Mouse (Mus musculus) adrenal gland, postnatal 36 days (tissue): Measurements from ENCODE around the gene Ccdc33. TPM values are rescaled to one million over a fixed set of nuclear protein-coding genes. Genes with fewer than 3 reads are reported as not detected.

ENCODE experiments used
- DNase-seq, 2 experiments: peaks; one replicate each; pipeline ENCODE4 v3.0.0; 2021; ENCODE audit warnings: mixed read lengths in 1 of 2
- total RNA-seq, 2 experiments: library from RNA; stranded (reverse); gene quantifications; 2 replicates each; pipeline ENCODE4 v1.2.3; 2021

Ccdc33 gene
- total RNA-seq, 2 experiments from 2014 or later: 0.99 TPM; not detected in 1

DNA sequence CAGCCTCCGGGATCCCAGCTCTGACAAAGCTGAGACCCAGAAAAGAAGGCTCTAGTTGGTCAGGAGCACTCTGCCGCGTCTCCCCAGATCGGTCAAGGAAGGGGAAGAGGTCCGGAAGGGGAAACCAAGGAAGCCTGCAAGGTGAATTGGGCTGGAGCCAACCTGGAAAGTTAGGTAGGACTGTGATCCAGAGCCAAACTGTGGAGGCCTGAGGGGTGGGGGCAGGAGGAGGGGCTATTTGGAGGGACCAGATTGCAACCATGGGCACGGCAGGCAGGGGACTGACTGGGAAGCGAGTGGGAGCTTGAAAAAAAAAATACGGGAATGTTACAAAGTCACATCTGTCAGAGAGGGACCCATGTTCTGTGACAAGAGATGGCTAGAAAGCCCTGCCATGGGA is 10.9 kb upstream of the Ccdc33 start:
- no peak for DNase-seq

DNA sequence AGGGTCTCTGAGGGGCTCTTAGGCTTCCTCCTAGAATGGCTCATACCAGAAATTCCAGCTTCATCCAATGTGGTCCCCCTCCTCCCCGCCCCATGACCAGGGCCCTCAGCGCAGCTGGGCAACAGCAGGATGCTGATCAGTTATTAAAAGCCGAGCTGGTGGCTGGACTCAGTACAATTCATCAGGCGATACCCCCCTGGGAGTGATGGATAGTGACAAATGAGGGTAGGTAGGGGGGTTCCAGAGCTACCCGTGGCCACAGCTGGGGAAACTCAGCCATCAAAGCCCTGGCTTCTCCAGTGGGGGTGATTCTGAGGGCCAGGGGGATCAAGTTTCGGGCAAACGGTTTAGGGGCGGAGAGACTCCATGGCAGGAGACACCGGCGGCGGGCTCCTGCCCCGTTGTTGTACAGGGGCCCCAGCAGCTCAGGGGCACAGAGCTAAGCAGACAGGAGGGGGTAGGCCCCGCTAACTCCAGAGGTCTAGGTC is 10.3 kb upstream of the Ccdc33 start:
- DNase-seq: no peak

DNA sequence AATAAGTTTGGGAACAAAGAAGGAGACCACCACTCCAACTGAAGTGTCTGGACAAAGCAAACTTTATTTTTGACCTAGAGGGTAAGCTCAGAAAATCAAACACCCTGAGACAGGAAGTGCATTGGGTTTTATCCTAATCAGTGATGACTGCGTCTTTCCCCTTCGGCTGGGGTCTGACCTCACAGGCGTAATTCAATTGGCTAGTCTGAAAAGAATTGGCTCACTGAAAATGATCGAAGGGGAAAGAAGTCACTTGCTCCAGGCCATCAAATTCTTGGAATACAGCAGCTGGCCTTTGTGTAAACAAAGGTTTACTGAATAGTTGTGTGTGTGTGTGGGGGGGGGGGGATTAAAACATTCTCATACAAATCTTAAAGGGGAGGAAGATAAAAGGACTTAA is 7.2 kb upstream of the Ccdc33 start:
- DNase-seq: no peak

DNA sequence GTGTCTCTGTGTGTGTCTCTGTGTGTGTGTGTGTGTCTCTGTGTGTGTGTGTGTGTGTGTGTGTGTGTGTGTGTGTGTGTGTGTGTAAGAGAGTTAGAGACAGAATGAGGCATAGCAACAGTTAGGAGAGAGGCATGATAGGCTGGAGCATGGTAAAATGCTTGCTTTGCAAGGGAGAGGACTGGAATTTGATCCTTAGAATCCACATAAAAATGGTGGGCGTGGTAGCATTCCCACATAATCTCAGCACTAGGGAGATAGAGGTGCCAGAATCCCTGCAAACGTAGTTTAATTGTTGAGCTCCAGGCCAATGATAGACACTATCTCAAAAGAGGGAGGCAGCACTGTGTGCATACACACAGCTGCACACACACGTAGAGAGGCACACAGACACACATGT is 6.5 kb upstream of the Ccdc33 start:
- no peak for DNase-seq

DNA sequence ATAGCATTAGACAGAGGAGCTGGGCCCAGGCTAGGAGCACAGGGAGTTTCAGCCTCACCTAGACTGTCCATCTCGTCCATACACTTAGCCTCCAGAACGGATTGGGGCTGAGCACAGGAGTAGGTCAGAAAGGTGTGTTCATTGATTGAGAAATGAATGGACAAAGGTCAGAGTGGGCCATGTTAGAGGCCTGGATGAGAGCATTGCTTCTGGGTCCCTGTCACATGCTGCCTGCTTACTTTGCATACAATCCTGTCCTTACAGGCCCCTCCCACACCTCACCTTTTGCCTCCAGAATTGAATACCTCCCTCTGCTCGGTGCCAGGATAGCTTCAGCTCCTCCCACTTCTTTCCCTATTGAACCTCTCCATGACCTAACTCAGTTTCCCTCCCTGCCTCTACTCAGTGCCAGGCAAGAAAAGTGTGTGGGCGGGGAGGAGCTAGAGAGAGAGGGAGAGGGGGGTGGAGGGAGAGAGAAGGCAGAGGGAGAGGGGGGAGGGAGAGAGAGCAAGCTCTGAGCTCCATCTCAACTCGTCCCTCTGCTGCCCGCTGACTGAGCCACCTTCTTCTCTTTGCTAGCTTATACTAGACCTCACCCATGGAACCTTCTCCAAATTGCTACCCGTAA is 2.5 kb downstream of the Ccdc33 start:
- no peak for DNase-seq

DNA sequence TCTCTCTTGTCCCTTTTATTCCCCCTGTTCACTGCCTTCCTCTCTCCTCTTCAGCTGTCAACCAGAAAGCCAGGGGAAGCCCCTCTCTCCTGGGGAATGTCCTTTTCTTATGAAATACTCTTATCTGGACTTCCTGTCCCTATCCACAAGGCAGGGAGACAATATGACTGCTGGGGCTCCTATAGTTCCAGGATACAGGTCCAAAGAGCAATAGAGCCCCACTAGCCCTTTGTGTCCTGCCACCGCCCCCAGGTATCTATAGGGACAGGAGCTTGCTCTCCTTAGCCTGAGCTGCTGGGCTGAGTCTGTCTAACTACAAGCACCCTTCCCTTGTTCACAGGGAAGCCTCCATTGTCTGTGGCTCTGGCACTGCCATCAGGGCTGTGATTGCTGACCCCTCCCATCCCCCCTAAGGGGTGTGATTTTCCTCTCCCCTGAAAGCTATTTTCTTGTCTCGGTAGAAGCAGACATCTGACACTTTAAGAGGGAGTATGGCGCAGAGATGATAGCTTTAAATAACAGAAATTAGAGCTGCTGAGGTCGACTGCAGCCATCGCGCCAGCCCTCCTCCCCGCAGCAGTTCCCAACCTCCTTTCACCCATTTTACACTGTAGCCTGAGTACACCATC is 3.2 kb downstream of the Ccdc33 start:
- no peak for DNase-seq

DNA sequence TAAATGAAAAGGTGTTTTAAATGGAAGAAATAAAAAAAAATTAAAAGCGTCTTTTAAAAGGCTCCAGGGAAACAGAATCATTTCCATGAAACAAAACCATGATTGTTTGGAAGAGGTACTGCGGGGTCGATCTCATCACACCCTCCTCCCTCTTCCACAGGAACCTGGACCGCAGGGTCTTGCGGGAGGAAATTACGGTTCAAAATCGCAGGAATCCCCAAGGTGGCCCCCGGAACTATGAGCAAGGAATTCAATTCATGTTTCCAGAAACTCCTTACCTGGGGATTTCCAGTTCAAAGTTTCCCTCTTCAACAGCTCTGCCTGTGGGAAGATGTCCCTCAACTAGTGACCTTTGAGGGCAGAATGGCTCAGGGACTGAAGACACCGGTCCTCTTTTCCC is 4.6 kb downstream of the Ccdc33 start:
- no peak for DNase-seq

DNA sequence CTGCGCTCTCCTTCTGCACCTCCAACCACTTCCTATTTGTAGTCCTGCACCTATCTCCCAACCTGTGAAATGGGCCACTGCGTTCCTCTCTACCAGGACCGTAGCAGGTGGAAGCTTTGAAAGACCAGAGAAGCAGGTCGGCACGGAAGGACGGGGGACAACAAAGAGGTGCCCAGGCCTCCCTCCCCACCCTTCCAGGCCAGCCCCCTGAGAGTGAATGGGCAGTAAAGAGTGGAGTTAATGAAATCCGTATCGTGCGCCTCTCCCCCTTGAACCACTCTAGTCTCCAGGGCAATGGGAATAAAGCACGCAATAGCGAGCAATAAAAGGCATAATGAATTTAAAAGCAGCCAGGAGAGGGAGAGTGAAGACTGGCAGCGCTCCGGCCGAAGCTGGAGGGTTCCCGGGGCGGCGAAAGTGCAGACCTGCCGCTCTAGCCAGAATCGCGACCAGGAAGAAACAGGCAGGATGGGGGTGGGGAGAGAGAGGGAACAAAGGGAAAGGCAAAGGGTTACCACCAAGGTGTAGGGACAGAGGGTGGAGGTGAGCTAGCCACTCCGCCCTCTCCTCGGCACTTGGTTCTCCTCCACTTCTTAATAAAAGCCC is 5.2 kb downstream of the Ccdc33 start:
- DNase-seq: no peak

DNA sequence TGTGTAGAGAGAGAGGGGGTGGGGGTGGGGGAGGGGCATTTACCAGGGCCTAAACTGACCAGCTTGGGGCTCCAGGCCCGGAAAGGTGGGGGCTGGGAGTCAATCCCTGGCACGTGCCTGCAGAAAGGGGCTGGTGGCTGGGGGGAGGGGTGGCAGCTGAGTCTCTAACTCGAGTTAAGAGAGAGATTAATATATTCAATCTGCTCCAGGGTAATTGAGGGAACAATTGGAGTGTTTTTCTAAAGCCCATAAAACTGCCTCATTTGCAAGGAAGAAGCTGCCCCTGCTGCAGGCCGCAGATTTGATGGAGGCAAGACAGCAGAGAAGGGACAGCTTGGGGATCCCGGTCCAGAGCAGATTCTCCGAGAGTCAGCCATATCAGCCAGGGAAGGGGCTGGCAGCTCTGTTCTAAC is 5.8 kb downstream of the Ccdc33 start:
- DNase-seq: no peak

DNA sequence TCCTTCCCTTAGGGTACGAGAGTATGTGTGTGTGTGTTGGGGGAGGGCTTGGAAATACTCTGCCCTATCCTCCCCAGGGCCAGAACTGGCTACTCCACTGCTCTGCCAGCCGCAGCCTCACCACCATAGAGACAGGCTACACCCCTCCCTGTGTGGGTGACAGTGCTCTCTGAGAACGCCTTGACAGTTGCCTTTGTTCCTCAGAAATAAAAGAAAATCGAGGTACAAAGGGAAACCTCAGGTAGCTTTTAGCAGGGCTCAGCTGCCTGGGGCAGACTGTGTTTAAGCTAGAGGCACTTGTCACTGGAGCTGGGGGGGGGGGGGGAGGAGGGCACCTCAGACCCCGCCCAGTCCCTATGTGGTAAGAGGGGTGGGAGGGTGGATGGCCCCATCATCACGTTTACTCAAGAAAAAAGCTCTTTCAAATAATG is 6.3 kb downstream of the Ccdc33 start:
- no peak for DNase-seq

DNA sequence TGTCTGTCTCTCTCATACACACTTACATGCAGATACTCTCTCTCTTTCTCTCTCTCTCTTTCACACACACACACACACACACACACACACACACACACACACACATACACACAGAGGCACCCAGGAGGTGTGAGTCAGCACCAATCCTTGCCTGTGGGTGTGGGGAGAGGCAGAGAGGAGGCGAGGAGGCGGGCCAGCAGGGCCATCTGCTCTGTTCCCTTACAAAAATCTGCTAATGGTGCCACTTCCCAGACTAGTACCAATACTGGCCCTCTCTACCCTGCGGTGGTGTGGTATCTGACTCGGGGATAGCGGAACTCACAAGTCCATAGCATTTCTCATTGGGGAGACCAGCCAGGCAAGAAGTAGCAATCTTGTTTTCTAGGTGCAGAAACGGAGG is 7.2 kb downstream of the Ccdc33 start:
- peak; percentile 54 to 68 for DNase-seq

DNA sequence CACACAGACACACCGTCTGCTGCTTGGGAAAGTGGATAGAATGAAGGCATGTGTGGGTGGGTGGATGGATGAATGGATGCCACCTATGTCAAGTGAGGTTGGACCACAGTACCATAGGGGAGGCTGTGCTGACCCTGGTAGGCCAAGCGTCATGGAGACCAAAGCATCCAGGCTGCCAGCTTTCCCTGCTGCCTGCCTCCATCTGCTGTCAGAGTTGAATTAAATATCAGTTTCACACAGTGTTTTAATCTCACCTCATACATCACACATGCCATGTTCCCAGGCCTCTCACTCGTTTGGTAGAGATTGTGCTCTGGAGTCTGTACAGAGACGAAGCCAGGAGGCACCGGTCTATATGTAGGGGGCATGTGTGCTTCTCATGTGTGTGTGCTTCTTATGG is 7.8 kb downstream of the Ccdc33 start:
- DNase-seq: no peak

DNA sequence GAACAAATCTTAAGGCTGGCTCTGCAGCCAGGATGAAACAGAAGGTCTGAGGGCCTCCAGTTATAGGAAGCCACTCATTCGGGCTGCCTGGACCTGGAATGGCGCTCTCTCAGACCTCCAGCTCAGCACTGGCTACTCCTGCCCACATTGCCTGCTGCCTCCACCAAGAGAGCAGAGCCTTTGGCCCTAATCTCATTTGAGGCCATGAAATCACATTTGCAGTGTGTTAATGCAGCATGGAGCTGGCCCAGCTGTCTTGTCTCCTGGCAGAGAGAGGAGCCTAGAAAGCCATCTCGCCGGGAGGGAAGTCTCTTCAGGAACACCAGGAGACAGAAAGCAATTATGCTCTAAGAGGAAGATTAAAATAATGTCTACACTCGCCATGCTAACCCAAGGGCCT is 11.1 kb downstream of the Ccdc33 start:
- no peak for DNase-seq

DNA sequence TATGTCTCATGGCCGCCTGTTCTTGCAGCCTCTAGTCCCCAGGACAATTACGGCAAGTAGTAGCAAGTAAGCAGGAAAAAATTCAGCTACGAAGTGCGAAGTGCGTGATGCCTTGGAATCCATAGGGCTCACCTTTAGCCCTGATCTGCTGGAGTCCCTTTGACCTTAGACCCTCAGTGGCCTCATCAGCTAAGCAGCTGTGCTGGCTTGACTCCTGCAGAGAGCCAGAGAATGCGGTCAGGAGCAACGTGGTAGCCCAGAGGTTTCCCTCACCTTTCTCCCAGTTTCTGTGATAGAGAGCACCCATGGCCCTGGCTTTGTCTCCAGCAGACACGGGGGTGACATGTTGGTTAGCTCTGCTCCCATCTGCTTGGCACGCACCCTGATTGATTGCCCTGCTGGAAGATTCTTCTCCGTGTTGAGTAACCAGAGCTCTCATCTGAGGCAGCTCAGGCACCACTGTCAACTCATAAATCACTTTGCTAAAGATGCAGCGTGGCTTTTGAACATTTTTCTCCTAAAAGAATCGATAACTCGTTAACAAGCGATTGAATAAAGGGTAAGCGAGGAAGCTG is 12.9 kb downstream of the Ccdc33 start:
- peak; percentile 55 to 67 for DNase-seq

DNA sequence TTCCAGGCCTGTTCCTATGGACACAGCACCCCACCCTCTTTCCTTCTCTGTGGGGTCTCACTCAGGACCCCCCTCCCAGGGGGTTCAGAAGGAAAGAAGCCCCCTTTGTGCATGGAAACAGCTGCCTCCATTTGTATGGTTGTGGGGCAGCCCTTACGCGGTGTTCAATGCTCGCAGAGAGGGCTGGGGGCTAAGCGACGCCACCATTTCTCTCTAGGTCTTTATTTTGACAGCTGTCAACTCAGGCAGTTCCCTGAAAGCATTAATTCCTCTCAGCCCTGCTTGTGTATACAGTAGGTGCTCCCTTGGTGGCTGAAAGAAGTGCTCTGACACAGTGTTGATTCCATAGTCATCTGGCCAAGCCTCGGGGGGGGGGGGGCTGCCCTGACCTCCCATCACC is 15.0 kb downstream of the Ccdc33 start:
- DNase-seq: no peak

DNA sequence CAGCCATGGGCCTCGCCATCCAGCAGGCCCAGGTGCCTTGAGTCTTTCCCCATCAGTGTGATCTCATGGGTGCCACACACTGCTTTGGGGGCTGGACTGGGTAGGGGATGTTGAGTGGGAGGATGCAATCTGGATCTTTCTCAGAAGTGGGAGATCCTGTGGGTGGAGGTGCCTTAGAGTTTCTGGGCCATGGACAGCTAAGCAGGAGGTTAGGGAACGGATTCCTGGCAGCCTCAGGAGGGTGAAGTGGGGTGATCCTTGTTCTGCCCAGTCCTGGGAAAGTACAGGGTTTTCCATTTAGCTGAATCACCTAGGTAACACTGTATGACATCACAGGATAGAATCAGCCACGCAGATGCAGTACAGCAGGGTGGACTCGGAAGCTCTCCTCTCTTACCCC is 16.6 kb downstream of the Ccdc33 start:
- DNase-seq: no peak

DNA sequence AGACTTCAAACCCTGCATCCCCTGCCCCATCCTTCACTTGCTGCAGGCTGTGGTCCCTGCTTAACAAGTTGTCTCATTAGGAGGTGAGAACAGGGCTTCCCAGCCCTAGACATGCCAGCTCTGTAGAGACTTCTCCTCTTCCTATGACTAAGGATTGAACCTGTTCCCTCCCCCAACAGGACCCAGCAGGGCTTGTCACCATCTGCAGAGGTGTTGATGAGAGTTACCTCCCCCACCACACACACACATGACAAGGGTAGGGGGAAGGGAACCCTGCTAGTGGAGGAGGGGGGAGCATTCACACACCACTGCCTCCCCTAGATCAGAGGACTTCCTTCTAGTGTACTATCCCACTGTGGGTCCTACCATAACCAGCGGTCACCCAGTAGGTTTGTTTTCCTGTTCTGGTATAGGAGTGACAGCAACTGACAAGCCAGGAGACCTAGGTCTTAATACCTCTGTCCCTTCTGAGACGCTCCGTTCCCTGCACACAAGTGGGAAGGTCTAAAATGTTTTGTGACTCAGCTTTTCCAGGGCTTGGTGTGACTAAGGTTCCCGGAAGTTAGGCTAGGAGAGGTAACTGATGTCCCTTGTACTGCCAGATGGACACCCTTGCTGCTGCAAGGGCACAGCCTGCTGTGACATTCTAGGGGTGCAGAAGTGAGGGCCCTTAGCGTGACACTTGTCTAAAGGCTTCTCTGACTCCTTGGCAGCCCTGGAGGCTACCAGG is 18.6 kb downstream of the Ccdc33 start:
- peak; percentile 24 to 51 for DNase-seq

DNA sequence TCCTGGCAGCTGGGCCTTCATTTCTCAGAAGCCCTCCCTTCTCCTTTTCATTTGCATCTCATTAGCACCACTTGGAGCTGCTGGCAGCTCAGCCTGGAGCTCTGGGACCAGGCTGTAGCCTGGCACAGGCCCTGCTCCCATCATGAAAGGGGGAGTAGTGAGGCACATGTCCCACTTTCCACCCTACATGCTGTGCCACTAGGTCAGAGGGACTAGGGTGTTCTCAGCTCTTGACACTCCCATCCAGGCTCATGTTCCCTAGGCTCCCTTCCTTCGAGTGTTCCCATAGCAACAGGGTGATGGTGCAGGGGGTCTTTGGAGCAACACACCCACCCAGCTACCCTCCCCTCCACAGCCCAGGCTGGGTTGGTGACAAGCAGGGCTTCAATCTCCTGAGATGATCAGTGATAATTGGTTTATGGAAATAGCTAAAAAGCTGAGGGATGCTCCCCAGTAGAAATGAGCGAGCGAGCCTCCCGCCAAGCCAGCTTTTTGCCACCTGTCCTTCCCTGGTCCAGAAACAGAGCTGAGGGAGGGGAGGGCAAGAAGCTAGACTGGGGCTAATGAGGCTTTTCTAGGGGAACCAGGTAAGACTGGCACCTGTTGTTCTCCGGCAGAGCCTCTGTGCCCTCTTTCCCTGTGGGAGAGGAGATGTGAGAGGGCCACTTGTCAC is 21.9 kb downstream of the Ccdc33 start:
- no peak for DNase-seq

DNA sequence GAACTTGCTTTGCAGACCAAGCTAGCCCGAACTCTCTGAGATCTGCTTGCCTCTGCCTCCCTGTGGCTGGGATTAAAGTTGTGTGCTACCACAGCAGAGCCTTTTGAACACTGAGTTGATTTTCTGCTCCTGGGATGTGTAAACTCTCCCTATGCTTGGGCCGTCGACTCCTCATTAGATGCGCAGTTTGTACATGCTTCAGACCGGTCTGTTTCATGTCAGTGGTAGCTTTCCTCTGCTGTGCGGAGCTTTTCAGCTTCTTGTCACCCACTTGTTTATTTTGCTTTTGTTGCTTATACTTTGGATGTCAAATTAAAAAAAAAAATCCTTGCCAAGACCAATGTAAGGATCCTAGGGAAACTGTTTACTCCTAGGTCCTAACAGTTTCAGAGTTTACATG is 22.6 kb downstream of the Ccdc33 start:
- no peak for DNase-seq

DNA sequence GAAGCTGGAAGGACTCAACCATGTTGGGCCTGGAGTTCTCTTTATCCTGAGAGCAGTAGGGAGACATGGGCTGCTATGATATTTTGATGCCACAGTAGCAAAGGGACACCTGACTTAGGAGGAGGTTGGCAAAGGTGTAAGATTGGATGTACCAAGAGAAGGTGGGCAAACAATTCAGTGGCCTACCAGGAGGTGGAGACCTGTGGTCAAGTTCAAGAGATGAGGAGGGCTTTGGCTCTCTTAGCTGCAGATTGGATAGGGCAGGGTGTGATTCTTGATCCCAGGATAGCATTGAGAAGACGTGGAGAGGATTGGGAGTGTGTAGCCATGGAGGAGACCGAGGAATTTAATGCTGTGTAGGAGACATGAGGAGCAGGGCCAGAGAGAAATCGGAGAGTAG is 24.8 kb downstream of the Ccdc33 start:
- no peak for DNase-seq

DNA sequence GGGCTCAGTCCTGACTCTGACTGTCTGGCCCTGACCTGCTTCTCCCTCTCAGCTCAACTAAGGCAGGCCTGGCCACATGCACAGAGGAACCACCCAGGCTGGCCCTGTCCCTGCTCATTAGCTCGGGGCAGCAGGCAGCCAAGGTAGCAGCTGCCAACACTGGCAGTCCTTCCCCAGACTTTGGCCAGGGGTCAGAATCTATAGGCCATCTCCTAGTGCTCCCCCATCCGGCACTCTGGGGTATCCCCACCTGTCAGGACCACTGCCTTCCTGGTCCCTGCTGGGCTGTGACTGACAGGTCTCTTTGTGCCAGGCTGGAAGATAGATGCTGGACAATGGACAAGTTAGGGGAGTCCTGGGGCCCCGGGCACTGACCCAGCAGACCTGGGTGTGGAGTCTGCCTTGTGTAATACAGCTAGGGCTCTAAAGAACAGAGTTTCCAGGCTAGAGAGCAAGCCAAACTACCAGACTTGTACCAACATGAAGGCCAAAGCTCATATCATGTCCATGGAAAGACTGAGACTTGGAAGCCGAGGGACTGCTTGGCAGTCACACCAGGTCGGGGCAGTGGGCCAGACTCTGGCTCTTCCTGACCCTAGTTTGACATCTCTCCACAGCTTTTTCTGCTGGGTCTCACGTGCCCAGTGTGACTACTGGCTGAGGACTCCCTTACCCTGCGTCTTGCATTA is 25.9 kb downstream of the Ccdc33 start:
- peak; percentile 63 to 83 for DNase-seq
